Mouse (Mus musculus) kidney, postnatal 0 days (tissue): Measurements from ENCODE around the gene Sgpl1. TPM values are rescaled to one million over a fixed set of nuclear protein-coding genes. Genes with fewer than 3 reads are reported as not detected.

Experiments
- ATAC-seq: fragments of 200-750 bp; cut with Nextera tagmentation; replicated peaks from 2 replicates; pipeline ENCODE4 v1.8.0; 2017; ENCODE audit warnings: low read depth, moderate number of reproducible peaks, moderate TSS enrichment, moderate library complexity; ENCODE audit not compliant: low FRiP score
- DNase-seq: peaks from one replicate; pipeline ENCODE4 v3.0.0-alpha.2; 2016; ENCODE audit warnings: low spot score
- H3K27ac ChIP-seq: fragments of 300-500 bp; sonication (generic); 2 replicates; pipeline ENCODE4 v1.5.1; 2014; ENCODE audit warnings: mild to moderate bottlenecking
- H3K27me3 ChIP-seq: fragments of 300-500 bp; sonication (generic); 2 replicates; pipeline ENCODE4 v1.6.1; 2014; ENCODE audit warnings: low read length, mixed read lengths; ENCODE audit not compliant: insufficient read depth
- H3K36me3 ChIP-seq: fragments of 300-500 bp; sonication (generic); 2 replicates; pipeline ENCODE4 v1.6.1; 2014; ENCODE audit warnings: low read length, mixed read lengths; ENCODE audit not compliant: insufficient read depth
- H3K4me1 ChIP-seq: fragments of 300-500 bp; sonication (generic); replicated peaks from 2 replicates; pipeline ENCODE4 v1.6.1; 2014; ENCODE audit warnings: antibody characterized with exemption, low read length, mixed read lengths; ENCODE audit not compliant: insufficient read depth
- H3K4me2 ChIP-seq: fragments of 300-500 bp; sonication (generic); 2 replicates; pipeline ENCODE4 v1.6.1; 2014; ENCODE audit warnings: mild to moderate bottlenecking, low read length, moderate library complexity, mixed read lengths
- H3K4me3 ChIP-seq: fragments of 300-500 bp; sonication (generic); replicated peaks from 2 replicates; pipeline ENCODE4 v1.5.1; 2014; ENCODE audit warnings: low read depth, low read length
- H3K9ac ChIP-seq: fragments of 300-500 bp; sonication (generic); 2 replicates; pipeline ENCODE4 v1.6.1; 2014; ENCODE audit warnings: low read depth, low read length
- H3K9me3 ChIP-seq: fragments of 300-500 bp; sonication (generic); replicated peaks from 2 replicates; pipeline ENCODE4 v1.6.1; 2016; ENCODE audit warnings: low read length, inconsistent platforms, mixed read lengths
- CTCF ChIP-seq: IDR thresholded peaks from 2 replicates; pipeline ENCODE4 v1.5.1; 2016; ENCODE audit warnings: antibody characterized with exemption, low read depth, mild to moderate bottlenecking, moderate library complexity
- WGBS: fragments of 180-500 bp; shearing (Covaris S2); extraction: QIAGEN DNeasy Blood & Tissue Kit; methylation state at CpG from one replicate; pipeline ENCODE4 v1.1.7; 2014; 5-methylcytosine and 5-hydroxymethylcytosine counted together
- microRNA-seq: library from miRNA; unstranded; fragments of <30 nt; microRNA quantifications from one replicate; pipeline ENCODE4, GENCODE M21; 2016
- polyA plus RNA-seq: library from polyadenylated mRNA; unstranded; fragments of >200 nt; fragmentation: Nextera tagmentation; extraction: Ambion mirVana; gene quantifications from 2 replicates; pipeline ENCODE4 v1.2.1, GENCODE M21; 2015

Sgpl1 gene
- polyA plus RNA-seq, 1 experiment from 2014 or later: 54.5 TPM

DNA sequence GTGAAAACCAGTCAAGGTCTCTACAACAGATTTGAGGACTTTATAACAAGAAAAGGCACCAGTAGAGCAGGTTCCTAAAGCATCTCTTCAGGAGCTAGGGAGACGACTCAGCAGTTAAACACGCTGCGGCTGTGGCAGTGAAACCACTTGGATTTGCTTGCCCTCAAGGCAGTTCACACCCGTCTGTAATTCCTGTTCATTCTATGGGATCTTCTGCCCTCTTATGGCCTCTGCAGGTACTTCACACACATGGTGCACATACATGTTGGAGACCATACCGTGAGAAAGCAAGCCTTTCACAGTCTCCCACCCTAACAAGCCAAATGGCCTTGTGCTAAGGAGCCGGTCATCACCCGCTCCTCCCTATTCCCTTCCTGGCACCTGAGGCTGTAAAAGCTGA, 90.8 kb downstream of the Sgpl1 start:
- ATAC-seq (no peak), DNase-seq (no peak)
- Histone ChIP-seq H3K9ac (no peak overlapping the region), H3K27ac (no peak overlapping the region), H3K4me1 (0 out of 2 replicates have a peak, but pooled peaks cover 7% of the 10 kb centered on the region), H3K4me3 (no peak overlapping the region), H3K27me3 (no peaks in the 10 kb centered on the region), H3K4me2 (no peak overlapping the region), H3K36me3 (no peaks in the 10 kb centered on the region), H3K9me3 (no peaks in the 10 kb centered on the region)
- 90% methylated on average over 7 of the region's 7 CpGs for WGBS
- TF ChIP-seq CTCF: no peak

DNA sequence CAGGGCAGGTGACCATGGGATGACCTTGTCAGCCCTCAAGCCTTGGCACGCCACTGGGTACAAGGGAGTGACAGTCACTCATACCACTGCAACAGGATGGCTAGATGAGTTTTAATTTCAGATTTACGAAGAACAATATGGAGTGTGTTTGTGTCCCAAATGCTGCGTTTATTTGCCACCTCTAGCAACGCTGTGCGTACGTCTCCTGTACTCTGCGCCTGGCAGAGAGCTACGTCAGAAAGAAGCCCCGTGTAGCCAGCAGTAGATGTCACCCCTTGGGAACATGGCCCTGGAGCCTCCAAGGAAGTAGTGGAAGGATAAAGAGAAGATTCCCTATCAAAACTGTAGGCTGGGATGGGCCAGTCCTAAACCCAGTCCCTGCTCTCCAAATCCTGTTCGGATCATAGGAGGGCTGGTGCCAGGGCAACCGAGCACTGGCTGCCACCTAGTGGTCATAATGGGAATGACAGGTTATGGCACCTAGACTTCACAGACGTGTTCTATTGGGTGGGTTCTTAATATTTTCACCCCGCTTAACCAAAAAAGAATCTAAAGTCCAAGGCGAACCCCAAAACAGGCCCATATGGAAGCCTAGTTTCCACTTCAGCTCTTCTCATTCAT, 95.4 kb downstream of the Sgpl1 start:
- peak; percentile 99 for TF ChIP-seq CTCF
- no peak for ATAC-seq
- 58% methylated on average over 14 of the region's 14 CpGs for WGBS

More for the DNA sequence above, 95.4 kb downstream of the Sgpl1 start:
- Histone ChIP-seq H3K27me3 (no peaks in the 10 kb centered on the region), H3K36me3 (no peaks in the 10 kb centered on the region), H3K4me1 (no peaks in the 10 kb centered on the region), H3K4me2 (no peak overlapping the region), H3K27ac (no peak overlapping the region), H3K9me3 (no peaks in the 10 kb centered on the region), H3K4me3 (no peak overlapping the region), H3K9ac (no peak overlapping the region)
- DNase-seq: peak; percentile 86

Small RNA genes within 50 kb of the gene (microRNA-seq; reads per million reads assigned to microRNA genes)
- gene Gm44308: not detected

Other genes starting within 250 kb of the Sgpl1 start
- gene Pcbd1, start 58.4 kb downstream of the Sgpl1 start, polyA plus RNA-seq: 356 and 370 TPM in 2 replicates
- gene Tbata, start 24.3 kb upstream of the Sgpl1 start, polyA plus RNA-seq: 0.24 TPM in 1 of 2 replicates, not detected in the other
- 0.71 and 0.89 TPM in 2 replicates for gene Adamts14, start 125.7 kb upstream of the Sgpl1 start, polyA plus RNA-seq
- gene Prf1, start 150.1 kb upstream of the Sgpl1 start, polyA plus RNA-seq: 0.05 TPM in 1 of 2 replicates, not detected in the other
- 20.2 and 24.8 TPM in 2 replicates for gene Pald1, start 235.8 kb upstream of the Sgpl1 start, polyA plus RNA-seq